Mouse (Mus musculus) heart, embryonic 16.5 days (tissue): ENCODE data around the gene Adora3. TPM values are rescaled to one million over a fixed set of nuclear protein-coding genes. Genes with fewer than 3 reads are reported as not detected.

Experiments used
- ATAC-seq: fragments of 200-750 bp; cut with Nextera tagmentation; replicated peaks from 2 replicates; pipeline ENCODE4 v1.8.0; 2017; ENCODE audit warnings: moderate number of reproducible peaks; ENCODE audit not compliant: insufficient read depth, low FRiP score; ENCODE audit errors: extremely low read depth
- H3K27ac ChIP-seq: fragments of 300-500 bp; sonication (generic); 2 replicates; pipeline ENCODE4 v1.5.1; 2014; ENCODE audit warnings: mild to moderate bottlenecking, low read length, control low read depth, moderate library complexity
- H3K27me3 ChIP-seq: fragments of 300-500 bp; sonication (generic); 2 replicates; pipeline ENCODE4 v1.6.1; 2014; ENCODE audit warnings: low read length, mixed read lengths; ENCODE audit not compliant: control insufficient read depth, insufficient read depth
- H3K36me3 ChIP-seq: fragments of 300-500 bp; sonication (generic); 2 replicates; pipeline ENCODE4 v1.6.1; 2014; ENCODE audit not compliant: control insufficient read depth, insufficient read depth
- H3K4me1 ChIP-seq: fragments of 300-500 bp; sonication (generic); 2 replicates; pipeline ENCODE4 v1.6.1; 2014; ENCODE audit warnings: low read length, mixed read lengths; ENCODE audit not compliant: control insufficient read depth, insufficient read depth
- H3K4me2 ChIP-seq: fragments of 300-500 bp; sonication (generic); 2 replicates; pipeline ENCODE4 v1.6.1; 2014; ENCODE audit warnings: low read depth, mild to moderate bottlenecking, control low read depth, low read length
- H3K4me3 ChIP-seq: fragments of 300-500 bp; sonication (generic); 2 replicates; pipeline ENCODE4 v1.5.1; 2014; ENCODE audit warnings: mild to moderate bottlenecking, control low read depth, low read length
- H3K9ac ChIP-seq: fragments of 300-500 bp; sonication (generic); 2 replicates; pipeline ENCODE4 v1.6.1; 2014; ENCODE audit warnings: low read length, control low read depth
- H3K9me3 ChIP-seq: fragments of 300-500 bp; sonication (generic); replicated peaks from 2 replicates; pipeline ENCODE4 v1.6.1; 2016; ENCODE audit warnings: low read length; ENCODE audit not compliant: control insufficient read depth
- WGBS: fragments of 180-500 bp; shearing (Covaris S2); extraction: QIAGEN DNeasy Blood & Tissue Kit; methylation state at CpG from one replicate; pipeline ENCODE4 v1.1.7; 2014; 5-methylcytosine and 5-hydroxymethylcytosine counted together
- polyA plus RNA-seq: library from polyadenylated mRNA; unstranded; fragments of >200 nt; fragmentation: Nextera tagmentation; extraction: Ambion mirVana; gene quantifications from 2 replicates; pipeline ENCODE4 v1.2.1, GENCODE M21; 2015

Adora3 gene
- polyA plus RNA-seq, 1 experiment from 2014 or later: 0.22 TPM

- no peaks in the 10 kb centered on the region for H3K9me3 ChIP-seq
- no peak overlapping the region for H3K4me3 ChIP-seq
- peaks cover 21% of the 10 kb centered on the region for H3K4me1 ChIP-seq
- no peak overlapping the region for H3K27ac ChIP-seq
- H3K27me3 ChIP-seq: no peaks in the 10 kb centered on the region; the same call in 1 of the 2 replicates
- H3K9ac ChIP-seq: no peak overlapping the region
- WGBS: 9% methylated on average over 2 of the region's 2 CpGs
- no peak overlapping the region for H3K4me2 ChIP-seq
- H3K36me3 ChIP-seq: no peaks in the 10 kb centered on the region
- no peak for ATAC-seq
These were observed 2.5 kb upstream of the Adora3 start for GRCm38 (mm10) chr3:105868135-105868534.

- no peak for ATAC-seq
- Histone ChIP-seq H3K4me3 (no peak overlapping the region), H3K27ac (no peak overlapping the region), H3K9me3 (no peaks in the 10 kb centered on the region), H3K4me1 (peaks cover 23% of the 10 kb centered on the region), H3K27me3 (no peaks in the 10 kb centered on the region; the same call in 1 of the 2 replicates), H3K4me2 (peak overlapping the region; percentile 22; the same call in 1 of the 2 replicates), H3K9ac (no peak overlapping the region), H3K36me3 (no peaks in the 10 kb centered on the region)
- WGBS: 21% methylated on average over 6 of the region's 6 CpGs
These were observed 1.4 kb downstream of the Adora3 start for GRCm38 (mm10) chr3:105872034-105872433.

GRCm38 (mm10) chr3:105872579-105872978 lies 1.9 kb downstream of the Adora3 start:
- no peak overlapping the region for H3K9ac ChIP-seq
- H3K4me3 ChIP-seq: no peak overlapping the region
- H3K27me3 ChIP-seq: no peaks in the 10 kb centered on the region; the same call in 1 of the 2 replicates
- no peak overlapping the region for H3K27ac ChIP-seq
- no peak for ATAC-seq
- H3K9me3 ChIP-seq: no peaks in the 10 kb centered on the region
- 27% methylated on average over 3 of the region's 3 CpGs for WGBS
- peaks cover 21% of the 10 kb centered on the region for H3K4me1 ChIP-seq
- H3K36me3 ChIP-seq: no peaks in the 10 kb centered on the region
- peak overlapping the region; percentile 22; the same call in 1 of the 2 replicates for H3K4me2 ChIP-seq

- Histone ChIP-seq H3K36me3 (no peaks in the 10 kb centered on the region), H3K4me3 (no peak overlapping the region), H3K27me3 (no peaks in the 10 kb centered on the region; the same call in 1 of the 2 replicates), H3K9me3 (no peaks in the 10 kb centered on the region), H3K9ac (no peak overlapping the region), H3K4me1 (peaks cover 12% of the 10 kb centered on the region), H3K4me2 (no peak overlapping the region), H3K27ac (no peak overlapping the region)
- ATAC-seq: no peak
- WGBS: 84% methylated on average over 6 of the region's 6 CpGs
These were observed 3.1 kb downstream of the Adora3 start for GRCm38 (mm10) chr3:105873451-105874445.

GRCm38 (mm10) chr3:105876022-105876421 lies 5.4 kb downstream of the Adora3 start:
- Histone ChIP-seq H3K27me3 (no peaks in the 10 kb centered on the region), H3K4me1 (peaks cover 12% of the 10 kb centered on the region), H3K27ac (no peak overlapping the region), H3K9ac (no peak overlapping the region), H3K36me3 (no peaks in the 10 kb centered on the region), H3K4me3 (no peak overlapping the region), H3K9me3 (no peaks in the 10 kb centered on the region), H3K4me2 (no peak overlapping the region)
- 49% methylated on average over 5 of the region's 5 CpGs for WGBS
- ATAC-seq: no peak

GRCm38 (mm10) chr3:105877252-105877803 lies 6.7 kb downstream of the Adora3 start:
- Histone ChIP-seq H3K4me3 (no peak overlapping the region), H3K27ac (no peak overlapping the region), H3K4me1 (peaks cover 10% of the 10 kb centered on the region), H3K27me3 (no peaks in the 10 kb centered on the region), H3K4me2 (no peak overlapping the region), H3K9ac (no peak overlapping the region), H3K36me3 (no peaks in the 10 kb centered on the region), H3K9me3 (no peaks in the 10 kb centered on the region)
- 75% methylated on average over 6 of the region's 6 CpGs for WGBS
- ATAC-seq: no peak

GRCm38 (mm10) chr3:105877919-105878318 lies 7.3 kb downstream of the Adora3 start:
- H3K27ac ChIP-seq: no peak overlapping the region
- H3K36me3 ChIP-seq: no peaks in the 10 kb centered on the region
- H3K4me2 ChIP-seq: no peak overlapping the region
- ATAC-seq: no peak
- H3K9ac ChIP-seq: no peak overlapping the region
- H3K4me3 ChIP-seq: no peak overlapping the region
- WGBS: 70% methylated on average over 2 of the region's 2 CpGs
- peaks cover 4% of the 10 kb centered on the region; the same call in 1 of the 2 replicates for H3K4me1 ChIP-seq
- no peaks in the 10 kb centered on the region for H3K27me3 ChIP-seq
- no peaks in the 10 kb centered on the region for H3K9me3 ChIP-seq

- Histone ChIP-seq H3K9me3 (no peaks in the 10 kb centered on the region), H3K9ac (no peak overlapping the region), H3K4me3 (no peak overlapping the region), H3K27ac (no peak overlapping the region), H3K27me3 (no peaks in the 10 kb centered on the region), H3K4me2 (no peak overlapping the region), H3K4me1 (peaks cover 4% of the 10 kb centered on the region; the same call in 1 of the 2 replicates), H3K36me3 (no peaks in the 10 kb centered on the region)
- no peak for ATAC-seq
- WGBS: 83% methylated on average over 8 of the region's 8 CpGs
These were observed 8.1 kb downstream of the Adora3 start for GRCm38 (mm10) chr3:105878751-105879150.

GRCm38 (mm10) chr3:105880419-105880818 lies 9.8 kb downstream of the Adora3 start:
- Histone ChIP-seq H3K9ac (no peak overlapping the region), H3K4me2 (no peak overlapping the region), H3K27me3 (no peaks in the 10 kb centered on the region), H3K9me3 (no peaks in the 10 kb centered on the region), H3K4me3 (no peak overlapping the region), H3K4me1 (peaks cover 4% of the 10 kb centered on the region; the same call in 1 of the 2 replicates), H3K27ac (no peak overlapping the region), H3K36me3 (no peaks in the 10 kb centered on the region)
- peak; percentile 32; the same call in 1 of the 2 replicates for ATAC-seq
- 40% methylated on average over 3 of the region's 3 CpGs for WGBS
